Mouse (Mus musculus) heart, postnatal 36 days (tissue): ENCODE results near the gene Olfr1434. TPM values are rescaled to one million over a fixed set of nuclear protein-coding genes. Genes with fewer than 3 reads are reported as not detected.
"Not testable (repeated sequence)": the region's sequence is repeated elsewhere in the genome, so short reads cannot be mapped to it uniquely, and the experiment has no call there.

Experiments used
- DNase-seq, 2 experiments: peaks; one replicate each; pipeline ENCODE4 v3.0.0; 2021 to 2022
- intact Hi-C: fragments of 180-260 bp; cut with DNase I; formaldehyde crosslinking; loops from one replicate; pipeline ENCODE4 v1.15.1; 2025
- total RNA-seq, 2 experiments: library from RNA; stranded (reverse); gene quantifications; 2 replicates each; pipeline ENCODE4 v1.2.3; 2021

The Olfr1434 gene
- not detected for total RNA-seq

DNA sequence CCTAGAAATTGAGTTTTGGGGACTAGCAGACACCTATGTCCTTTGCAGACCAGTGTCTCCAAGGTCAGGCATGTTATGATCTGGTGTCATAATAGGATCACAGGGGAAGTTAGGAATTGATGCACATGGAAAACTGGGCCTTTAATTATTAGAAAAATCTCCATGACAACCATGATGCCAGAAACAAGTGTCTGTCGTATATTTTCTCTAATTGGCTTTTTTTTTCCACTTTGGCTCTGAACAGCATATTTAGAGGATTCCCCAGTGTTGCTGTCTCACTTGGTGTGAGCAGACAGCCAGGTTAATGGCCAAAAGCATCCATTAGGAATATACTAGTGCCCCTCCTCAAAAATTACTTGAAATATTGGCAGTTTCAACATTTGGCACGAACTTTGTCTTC, at the start of gene Olfr1434:
Gene Olfr1434, plus strand, starts transcription at position 301 of the 400 bp plus-strand sequence.
- no peak for DNase-seq
- intact Hi-C loops, result no loop called here

DNA sequence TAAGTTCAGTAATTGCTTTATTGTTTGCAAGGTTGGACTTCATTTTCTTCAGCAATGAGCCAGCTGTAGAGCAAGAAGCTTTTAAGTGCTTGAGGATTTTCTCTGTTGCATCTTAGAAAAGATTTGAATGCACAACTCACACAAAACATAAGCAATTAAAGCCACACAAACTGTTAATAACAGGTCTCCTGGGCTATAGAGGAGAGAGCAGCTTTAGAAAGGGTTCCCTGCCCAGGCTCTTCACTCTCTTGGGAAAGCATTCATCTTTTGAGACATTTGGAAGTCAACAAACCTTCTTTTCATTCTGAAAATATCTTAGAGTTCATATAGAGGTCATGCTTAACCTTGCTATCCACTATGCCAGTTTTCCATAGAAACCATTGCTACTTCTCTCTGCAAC, 47.2 kb upstream of the Olfr1434 start, which contains the start of gene Olfr1432:
Gene Olfr1432, minus strand, starts transcription at position 101 of the 400 bp plus-strand sequence.
- intact Hi-C loops, result loop anchor here (10.0 kb wide), 1 partner anchor 58 kb away; the partner anchor contains the start of gene Olfr1555-ps1
- DNase-seq, result not testable (repeated sequence)

DNA sequence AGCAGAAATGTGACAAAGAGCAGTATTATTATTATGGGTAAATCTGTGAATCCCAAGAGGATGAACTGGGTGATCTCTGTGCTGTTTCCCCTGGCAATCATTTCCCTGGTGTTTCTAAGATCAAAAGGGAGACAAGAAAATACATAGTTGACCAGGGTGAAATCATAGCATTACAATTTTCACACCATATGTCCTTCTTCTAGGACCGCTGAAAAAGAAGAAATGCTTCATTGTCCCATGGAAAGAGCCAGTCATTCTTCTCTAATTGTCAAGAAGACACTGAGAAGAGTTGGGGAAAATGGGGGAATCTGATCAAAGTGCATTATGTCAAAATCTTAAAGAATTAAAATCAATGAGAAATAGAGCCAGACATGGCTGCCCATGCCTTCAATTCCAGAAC, 38.1 kb upstream of the Olfr1434 start, which contains the start of gene Olfr262:
Gene Olfr262, minus strand, starts transcription at position 101 of the 400 bp plus-strand sequence.
- intact Hi-C loops, result no loop called here

DNA sequence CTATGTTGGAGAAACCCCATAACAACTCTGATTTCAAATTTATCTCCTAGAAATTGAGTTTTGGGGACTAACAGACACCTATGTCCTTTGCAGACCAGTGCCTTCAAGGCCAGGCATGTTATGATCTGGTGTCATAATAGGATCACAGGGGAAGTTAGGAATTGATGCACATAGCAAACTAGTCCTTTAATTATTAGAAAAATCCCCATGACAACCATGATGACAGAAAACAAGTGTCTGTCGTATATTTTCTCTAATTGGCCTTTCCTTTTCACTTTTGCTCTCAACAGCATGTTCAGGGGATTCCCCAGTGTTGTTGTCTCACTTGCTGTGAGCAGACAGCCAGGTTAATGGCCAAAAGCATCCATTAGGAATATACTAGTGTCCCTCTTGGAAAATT, 18.9 kb upstream of the Olfr1434 start, which contains the start of gene Olfr235:
Gene Olfr235, plus strand, starts transcription at position 301 of the 400 bp plus-strand sequence.
- no peak for DNase-seq
- intact Hi-C loops, result no loop called here

More for the DNA sequence above, 38.1 kb upstream of the Olfr1434 start, which contains the start of gene Olfr262:
- DNase-seq, result no peak

DNA sequence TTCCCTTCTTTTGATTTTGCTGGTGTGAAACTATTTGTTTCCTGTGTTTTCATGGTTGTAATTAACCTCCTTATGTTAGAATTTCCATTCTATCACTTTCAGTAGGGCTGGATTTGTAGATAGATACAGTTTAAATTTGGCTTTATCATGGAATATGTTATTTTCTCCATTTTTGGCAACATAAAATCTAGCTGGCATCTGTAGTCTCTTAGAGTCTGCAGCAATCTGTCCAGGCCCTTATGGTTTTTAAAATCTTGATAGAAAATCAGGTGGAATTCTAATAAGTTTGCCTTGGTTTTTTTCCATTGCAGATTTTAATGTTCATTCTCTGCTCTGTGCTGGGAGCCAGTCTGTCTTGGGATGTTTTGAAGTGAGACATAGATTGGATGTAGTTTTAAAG, 13.3 kb downstream of the Olfr1434 start:
- intact Hi-C loops, result no loop called here

DNA sequence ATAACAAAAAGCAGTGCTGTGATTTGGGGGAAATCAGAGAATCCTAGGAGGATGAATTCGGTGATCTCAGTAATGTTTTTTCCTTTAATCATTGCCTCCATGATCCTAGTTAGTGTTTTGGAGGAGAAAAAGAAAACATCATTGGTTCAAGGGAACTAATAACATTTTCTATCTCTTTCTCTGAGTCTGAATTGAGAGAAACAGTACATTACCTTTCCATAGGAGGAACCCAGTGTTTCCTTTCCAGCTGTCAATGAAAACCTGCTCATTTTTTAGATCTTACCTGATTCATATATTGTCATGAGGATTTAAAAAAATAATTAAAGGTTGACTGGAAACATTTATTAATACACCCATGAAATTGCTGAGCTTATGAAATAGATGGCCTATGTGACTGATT, 19.4 kb downstream of the Olfr1434 start, which contains the start of gene Olfr1436:
Gene Olfr1436, minus strand, starts transcription at position 101 of the 400 bp plus-strand sequence.
- DNase-seq, intact Hi-C loops: not testable (repeated sequence)

More for the DNA sequence above, 13.3 kb downstream of the Olfr1434 start:
- no peak for DNase-seq

DNA sequence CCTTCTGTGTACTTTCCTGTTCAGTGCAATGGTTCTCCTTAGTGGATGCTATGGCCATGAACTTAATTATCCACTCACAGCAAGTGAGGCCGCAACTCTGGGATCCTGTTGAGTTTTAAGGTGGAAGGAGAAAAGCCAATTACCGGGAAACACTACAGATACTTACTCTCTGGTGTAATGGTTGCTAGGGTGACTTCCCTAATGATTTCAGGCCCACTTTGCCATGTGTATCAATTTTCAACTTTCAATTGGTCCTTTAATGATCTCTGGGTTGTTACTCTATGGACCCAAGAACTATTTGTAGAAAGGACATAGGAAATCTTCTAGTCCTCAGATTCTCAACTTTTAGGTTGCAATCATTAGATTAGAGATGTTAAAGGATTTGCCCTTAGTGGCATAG, 45.3 kb downstream of the Olfr1434 start, which contains the start of gene Olfr1437:
Gene Olfr1437, minus strand, starts transcription at position 101 of the 400 bp plus-strand sequence.
- DNase-seq, result no peak
- intact Hi-C loops, result no loop called here

Other genes with a start within 250 kb of the Olfr1434 start
- not detected for gene Olfr1423, start 238.5 kb upstream of the Olfr1434 start, total RNA-seq
- gene Olfr1424, start 217.2 kb upstream of the Olfr1434 start, total RNA-seq, result not detected
- gene Olfr1425, start 202.1 kb upstream of the Olfr1434 start, total RNA-seq, result not detected
- not detected for gene Olfr1426, start 187.8 kb upstream of the Olfr1434 start, total RNA-seq
- gene Olfr1427, start 176.5 kb upstream of the Olfr1434 start, total RNA-seq, result not detected
- not detected for gene Olfr1428, start 164.0 kb upstream of the Olfr1434 start, total RNA-seq
- gene Olfr76, start 156.7 kb upstream of the Olfr1434 start, total RNA-seq, result not detected
- gene Olfr1555-ps1, start 109.7 kb upstream of the Olfr1434 start, total RNA-seq, result not detected
- not detected for gene Olfr1431, start 79.2 kb upstream of the Olfr1434 start, total RNA-seq
- not detected for gene Olfr1432, start 47.3 kb upstream of the Olfr1434 start, total RNA-seq
- not detected for gene Olfr262, start 38.2 kb upstream of the Olfr1434 start, total RNA-seq
- not detected for gene Olfr235, start 18.8 kb upstream of the Olfr1434 start, total RNA-seq
- not detected for gene Olfr1436, start 19.3 kb downstream of the Olfr1434 start, total RNA-seq
- gene Olfr1437, start 45.2 kb downstream of the Olfr1434 start, total RNA-seq, result not detected
- not detected for gene Olfr1438-ps1, start 56.1 kb downstream of the Olfr1434 start, total RNA-seq
- gene Olfr1440, start 107.4 kb downstream of the Olfr1434 start, total RNA-seq, result not detected
- gene Olfr1441, start 137.6 kb downstream of the Olfr1434 start, total RNA-seq, result not detected
- gene Pfpl, start 148.1 kb downstream of the Olfr1434 start, total RNA-seq, result not detected
- 10 to 100 TPM in 1 of 2 experiments, 1 to 10 TPM in 1; 8.6 to 12.2 TPM for gene Mpeg1, start 180.9 kb downstream of the Olfr1434 start, total RNA-seq
- 1 to 10 TPM; 6.4 to 7.8 TPM for gene Dtx4, start 221.6 kb downstream of the Olfr1434 start, total RNA-seq